Mouse (Mus musculus) ES-E14 (cell line): ENCODE measurements around the gene Tsc22d1. TPM values are rescaled to one million over a fixed set of nuclear protein-coding genes. Genes with fewer than 3 reads are reported as not detected.

ENCODE experiments used
- DNase-seq: peaks from one replicate; pipeline ENCODE4 v3.0.0-alpha.2; 2013; ENCODE audit warnings: low read depth, low spot score
- H3K27ac ChIP-seq: 2 replicates; pipeline ENCODE4 v1.5.1; 2012; ENCODE audit warnings: low read depth, mild to moderate bottlenecking, low read length, moderate library complexity, mixed read lengths; ENCODE audit not compliant: poor library complexity, insufficient read depth, severe bottlenecking
- H3K36me3 ChIP-seq: 2 replicates; pipeline ENCODE4 v1.6.1; 2012; ENCODE audit warnings: mild to moderate bottlenecking, low read length, moderate library complexity, mixed read lengths; ENCODE audit not compliant: control insufficient read depth, poor library complexity, insufficient read depth, severe bottlenecking
- H3K4me1 ChIP-seq, 2 experiments: fragments of 150-350 bp in 1 of 2; sonication (generic) in 1 of 2; 2 replicates each; pipeline ENCODE4 v1.6.1; 2012; ENCODE audit warnings: low read length in 2 of 2, mild to moderate bottlenecking in 1 of 2, mixed read lengths in 1 of 2; ENCODE audit not compliant: control insufficient read depth in 2 of 2, insufficient read depth in 2 of 2, poor library complexity in 1 of 2
- H3K4me3 ChIP-seq, 2 experiments: fragments of 150-350 bp in 1 of 2; sonication (generic) in 1 of 2; 2 replicates each; pipeline ENCODE4 v1.5.1; 2012; ENCODE audit warnings: low read length in 2 of 2, low read depth in 1 of 2, mild to moderate bottlenecking in 1 of 2, mixed read lengths in 1 of 2; ENCODE audit not compliant: insufficient read depth in 1 of 2, poor library complexity in 1 of 2, severe bottlenecking in 1 of 2
- H3K9ac ChIP-seq: 2 replicates; pipeline ENCODE4 v1.6.1; 2012; ENCODE audit warnings: low read depth, mild to moderate bottlenecking, low read length, mixed read lengths; ENCODE audit not compliant: poor library complexity, insufficient read depth, severe bottlenecking
- H3K9me3 ChIP-seq: fragments of 150-350 bp; sonication (generic); 2 replicates; pipeline ENCODE4 v1.6.1; 2012; ENCODE audit warnings: low read depth, mild to moderate bottlenecking, low read length; ENCODE audit not compliant: control insufficient read depth, insufficient read depth
- CHD2 ChIP-seq: IDR thresholded peaks from 2 replicates; pipeline ENCODE4 v1.6.1; 2014; ENCODE audit warnings: mild to moderate bottlenecking, low read depth, low read length, inconsistent platforms
- HCFC1 ChIP-seq: IDR thresholded peaks from 2 replicates; pipeline ENCODE4 v1.6.1; 2012; ENCODE audit warnings: low read length, inconsistent platforms, borderline replicate concordance; ENCODE audit not compliant: insufficient read depth
- MAFK ChIP-seq: IDR thresholded peaks from 2 replicates; pipeline ENCODE4 v1.6.1; 2014; ENCODE audit warnings: mild to moderate bottlenecking, low read depth, low read length, inconsistent platforms; ENCODE audit not compliant: insufficient read depth
- ZC3H11A ChIP-seq: IDR thresholded peaks from 2 replicates; pipeline ENCODE4 v1.6.1; 2012; ENCODE audit warnings: low read depth, mild to moderate bottlenecking, inconsistent platforms, low read length, borderline replicate concordance
- ZNF384 ChIP-seq: IDR thresholded peaks from 2 replicates; pipeline ENCODE4 v1.6.1; 2012; ENCODE audit warnings: low read depth, low read length, inconsistent platforms
- in situ Hi-C, 2 experiments: fragments of 600-800 bp; cut with MboI; formaldehyde crosslinking; loops; one replicate each; pipeline ENCODE4 v1.15.1; 2025; ENCODE audit warnings: low sequenced_read_pairs in 2 of 2, inconsistent platforms in 1 of 2; ENCODE audit not compliant: unreplicated experiment in 2 of 2
- total RNA-seq: library from RNA; depleted of rRNA; stranded (reverse); fragments of 300-350 nt; gene quantifications from 2 replicates; pipeline ENCODE4 v1.2.3, GENCODE M21; 2012

The Tsc22d1 gene
- total RNA-seq, 1 experiment = 129 TPM

GRCm38 (mm10) chr14:76503231-76503851, 88.6 kb downstream of the Tsc22d1 start:
- in situ Hi-C loops = loop anchor here (10.0 to 25.0 kb wide), 3 partner anchors 371 to 501 kb away; no protein-coding TSS in a partner anchor
- peak; percentile 91 for TF ChIP-seq ZC3H11A
- TF ChIP-seq HCFC1 = no peak
- peaks cover 19% of the 10 kb centered on the region for H3K36me3 ChIP-seq
- H3K9ac ChIP-seq = no peak overlapping the region
- DNase-seq = no peak
- peaks cover 0 to 1% of the 10 kb centered on the region in 2 experiments; a peak in 2 of 4 replicates for H3K4me1 ChIP-seq
- no peak overlapping the region; the same call in 1 of the 2 replicates for H3K27ac ChIP-seq
- H3K9me3 ChIP-seq = no peaks in the 10 kb centered on the region
- H3K4me3 ChIP-seq = peak overlapping the region; percentile 13 to 94; a peak in 2 of 4 replicates

GRCm38 (mm10) chr14:76504121-76504737, 89.5 kb downstream of the Tsc22d1 start:
- TF ChIP-seq ZC3H11A (no peak), ZNF384 (peak; percentile 68; the same call in 1 of the 2 replicates), HCFC1 (peak; percentile 29; the same call in 1 of the 2 replicates), CHD2 (no peak), MAFK (no peak)
- H3K9me3 ChIP-seq = no peaks in the 10 kb centered on the region
- peak overlapping the region; percentile 99 for H3K9ac ChIP-seq
- peak overlapping the region; percentile 52; the same call in 1 of the 2 replicates for H3K27ac ChIP-seq
- peak overlapping the region; percentile 94 to 98 for H3K4me3 ChIP-seq
- in situ Hi-C loops = loop anchor here (10.0 to 25.0 kb wide), 3 partner anchors 371 to 501 kb away; no protein-coding TSS in a partner anchor
- peaks cover 19% of the 10 kb centered on the region for H3K36me3 ChIP-seq
- H3K4me1 ChIP-seq = peaks cover 0 to 1% of the 10 kb centered on the region in 2 experiments; a peak in 2 of 4 replicates
- DNase-seq = peak; percentile 77

GRCm38 (mm10) chr14:76505101-76505438, 90.3 kb downstream of the Tsc22d1 start:
- in situ Hi-C loops = loop anchor here (10.0 to 25.0 kb wide), 3 partner anchors 370 to 500 kb away; no protein-coding TSS in a partner anchor
- no peak for DNase-seq
- Histone ChIP-seq H3K4me3 (peak overlapping the region; percentile 94 to 98), H3K27ac (peak overlapping the region; percentile 100), H3K4me1 (peaks cover 0 to 1% of the 10 kb centered on the region in 2 experiments; a peak in 2 of 4 replicates), H3K9me3 (no peaks in the 10 kb centered on the region), H3K36me3 (peaks cover 19% of the 10 kb centered on the region), H3K9ac (peak overlapping the region; percentile 99)
- no peak for TF ChIP-seq CHD2
- TF ChIP-seq ZNF384 = no peak
- no peak for TF ChIP-seq HCFC1
- TF ChIP-seq ZC3H11A = no peak
- TF ChIP-seq MAFK = no peak

GRCm38 (mm10) chr14:76505439-76506220, 90.9 kb downstream of the Tsc22d1 start:
- Histone ChIP-seq H3K4me3 (peak overlapping the region; percentile 94 to 98), H3K36me3 (peaks cover 19% of the 10 kb centered on the region), H3K9me3 (no peaks in the 10 kb centered on the region), H3K9ac (peak overlapping the region; percentile 99), H3K4me1 (peaks cover 0 to 1% of the 10 kb centered on the region in 2 experiments; a peak in 2 of 4 replicates), H3K27ac (peak overlapping the region; percentile 100)
- in situ Hi-C loops = loop anchor here (10.0 to 25.0 kb wide), 3 partner anchors 369 to 499 kb away; no protein-coding TSS in a partner anchor
- DNase-seq = peak; percentile 95
- TF ChIP-seq ZC3H11A (no peak), HCFC1 (no peak; the same call in 1 of the 2 replicates), CHD2 (peak; percentile 88; the same call in 1 of the 2 replicates), ZNF384 (no peak), MAFK (peak; percentile 79)
